Mouse (Mus musculus) fibroblast of lung, adult 2 months (primary cell): ENCODE measurements around the gene Sik3.

Source experiments
- DNase-seq: peaks from one replicate; pipeline ENCODE4 v3.0.0-alpha.2; 2011; ENCODE audit warnings: low read depth

The Sik3 gene

GRCm38 (mm10) chr9:46228491-46228890 lies 215.9 kb downstream of the Sik3 start, which contains the start of gene Apoa1:
Apoa1 (plus strand) TSS chr9:46228580.
- no peak for DNase-seq

DNA sequence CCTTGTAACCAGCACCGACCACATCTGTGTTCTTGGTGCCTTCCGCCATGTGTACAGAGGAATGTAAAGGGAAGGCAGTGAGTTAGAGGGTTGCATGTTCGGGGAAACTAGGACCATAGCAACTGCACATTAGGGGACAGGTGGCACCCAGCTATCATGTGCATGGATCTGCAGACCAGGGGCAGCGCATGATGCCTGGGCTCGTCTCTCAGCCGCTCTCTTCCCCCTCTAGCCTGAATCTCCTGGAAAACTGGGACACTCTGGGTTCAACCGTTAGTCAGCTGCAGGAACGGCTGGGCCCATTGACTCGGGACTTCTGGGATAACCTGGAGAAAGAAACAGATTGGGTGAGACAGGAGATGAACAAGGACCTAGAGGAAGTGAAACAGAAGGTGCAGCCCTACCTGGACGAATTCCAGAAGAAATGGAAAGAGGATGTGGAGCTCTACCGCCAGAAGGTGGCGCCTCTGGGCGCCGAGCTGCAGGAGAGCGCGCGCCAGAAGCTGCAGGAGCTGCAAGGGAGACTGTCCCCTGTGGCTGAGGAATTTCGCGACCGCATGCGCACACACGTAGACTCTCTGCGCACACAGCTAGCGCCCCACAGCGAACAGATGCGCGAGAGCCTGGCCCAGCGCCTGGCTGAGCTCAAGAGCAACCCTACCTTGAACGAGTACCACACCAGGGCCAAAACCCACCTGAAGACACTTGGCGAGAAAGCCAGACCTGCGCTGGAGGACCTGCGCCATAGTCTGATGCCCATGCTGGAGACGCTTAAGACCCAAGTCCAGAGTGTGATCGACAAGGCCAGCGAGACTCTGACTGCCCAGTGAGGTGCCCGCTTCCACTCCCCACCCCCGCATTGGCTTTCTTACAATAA lies 217.2 kb downstream of the Sik3 start:
- DNase-seq = peak; percentile 31

GRCm38 (mm10) chr9:46230450-46230975 lies 217.9 kb downstream of the Sik3 start:
- no peak for DNase-seq

- no peak for DNase-seq
Observed at GRCm38 (mm10) chr9:46235196-46235595, 222.6 kb downstream of the Sik3 start.

DNA sequence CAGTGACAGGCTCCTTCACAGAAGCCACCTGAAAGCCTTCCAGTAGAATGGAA lies 222.8 kb downstream of the Sik3 start, which contains the start of gene Apoc3:
TSS of gene Apoc3 (minus strand) at position 41 of the 53 bp plus-strand sequence.
- DNase-seq = no peak

GRCm38 (mm10) chr9:46235649-46236048 lies 223.0 kb downstream of the Sik3 start:
- DNase-seq = no peak

DNA sequence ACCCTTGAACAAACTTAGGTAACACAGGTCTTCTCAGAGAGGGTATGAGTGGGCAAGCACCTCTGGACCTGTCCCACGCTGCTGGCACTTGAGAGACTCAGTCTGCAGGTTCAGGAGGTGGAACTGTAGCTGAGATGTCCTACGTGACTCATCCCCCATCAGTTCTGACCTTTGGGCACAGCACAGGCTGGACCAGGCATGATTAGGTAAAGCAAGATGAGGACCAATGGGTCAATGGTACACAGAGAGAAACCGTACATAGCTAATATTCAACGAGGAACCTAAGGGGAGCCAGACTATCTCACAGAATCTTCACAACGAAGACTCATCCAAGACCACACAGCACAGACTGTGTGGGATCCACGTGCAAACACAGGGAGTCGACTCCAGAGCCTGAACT lies 226.2 kb downstream of the Sik3 start:
- no peak for DNase-seq

- DNase-seq = no peak
Observed at GRCm38 (mm10) chr9:46240526-46241153, 228.0 kb downstream of the Sik3 start, which contains the start of gene Apoa4. Apoa4 (plus strand) TSS chr9:46240696.

DNA sequence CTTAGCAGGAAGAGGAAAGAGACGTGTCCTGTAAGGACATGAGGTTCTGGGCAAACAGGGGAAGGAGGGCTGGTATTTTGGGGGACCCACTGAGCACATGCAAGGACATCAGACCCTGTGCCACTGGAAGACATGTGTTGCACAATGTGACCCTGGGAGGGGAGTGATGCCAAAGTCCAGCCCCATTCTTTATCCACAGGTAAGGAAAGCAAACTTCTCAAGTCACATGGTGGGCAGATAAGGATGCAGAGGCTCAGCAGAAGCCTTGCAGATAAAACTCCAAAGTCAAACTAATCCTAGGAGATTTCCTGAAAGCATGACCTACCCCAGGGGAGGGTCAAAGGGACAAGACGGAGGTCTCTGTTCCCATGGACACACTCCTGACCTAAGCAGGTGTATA lies 229.2 kb downstream of the Sik3 start:
- no peak for DNase-seq

DNA sequence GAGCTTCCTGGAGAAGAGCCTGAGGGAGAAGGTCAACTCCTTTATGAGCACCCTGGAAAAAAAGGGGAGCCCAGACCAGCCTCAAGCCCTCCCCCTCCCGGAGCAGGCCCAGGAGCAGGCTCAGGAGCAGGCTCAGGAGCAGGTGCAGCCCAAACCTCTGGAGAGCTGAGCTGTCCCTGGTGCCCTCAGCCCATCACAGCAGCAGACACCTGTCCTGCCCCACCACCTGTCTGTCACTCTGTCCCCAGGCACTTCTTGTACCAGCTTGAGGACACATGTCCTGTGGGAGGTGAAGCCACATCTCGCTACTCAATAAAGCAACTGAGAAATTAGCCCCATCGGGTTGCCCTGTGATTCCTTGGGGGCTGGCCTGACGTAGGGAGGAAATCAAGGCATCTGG lies 230.5 kb downstream of the Sik3 start:
- no peak for DNase-seq

GRCm38 (mm10) chr9:46243584-46243983 lies 231.0 kb downstream of the Sik3 start:
- DNase-seq = no peak

- DNase-seq = peak; percentile 36
Observed at GRCm38 (mm10) chr9:46246752-46247324, 234.2 kb downstream of the Sik3 start.

DNA sequence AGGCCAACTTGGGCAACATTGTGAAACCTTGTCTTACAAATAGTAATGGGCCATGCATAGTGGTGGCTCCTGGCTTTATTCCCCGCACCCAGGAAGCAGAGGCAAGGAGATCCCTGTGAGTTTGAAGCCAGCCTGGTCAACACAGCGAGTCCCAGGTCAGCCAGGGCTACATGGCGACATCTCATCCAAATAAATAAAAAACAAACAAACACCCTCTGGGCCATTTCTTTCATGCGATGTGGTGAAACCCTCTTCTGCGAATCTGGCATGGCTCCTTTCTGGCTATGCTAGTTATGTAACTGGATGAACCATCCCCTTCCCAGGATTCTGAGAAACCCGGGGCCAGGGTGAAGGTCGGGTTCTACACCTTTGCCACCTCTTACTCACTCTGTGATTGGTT lies 243.6 kb downstream of the Sik3 start:
- DNase-seq = no peak

DNA sequence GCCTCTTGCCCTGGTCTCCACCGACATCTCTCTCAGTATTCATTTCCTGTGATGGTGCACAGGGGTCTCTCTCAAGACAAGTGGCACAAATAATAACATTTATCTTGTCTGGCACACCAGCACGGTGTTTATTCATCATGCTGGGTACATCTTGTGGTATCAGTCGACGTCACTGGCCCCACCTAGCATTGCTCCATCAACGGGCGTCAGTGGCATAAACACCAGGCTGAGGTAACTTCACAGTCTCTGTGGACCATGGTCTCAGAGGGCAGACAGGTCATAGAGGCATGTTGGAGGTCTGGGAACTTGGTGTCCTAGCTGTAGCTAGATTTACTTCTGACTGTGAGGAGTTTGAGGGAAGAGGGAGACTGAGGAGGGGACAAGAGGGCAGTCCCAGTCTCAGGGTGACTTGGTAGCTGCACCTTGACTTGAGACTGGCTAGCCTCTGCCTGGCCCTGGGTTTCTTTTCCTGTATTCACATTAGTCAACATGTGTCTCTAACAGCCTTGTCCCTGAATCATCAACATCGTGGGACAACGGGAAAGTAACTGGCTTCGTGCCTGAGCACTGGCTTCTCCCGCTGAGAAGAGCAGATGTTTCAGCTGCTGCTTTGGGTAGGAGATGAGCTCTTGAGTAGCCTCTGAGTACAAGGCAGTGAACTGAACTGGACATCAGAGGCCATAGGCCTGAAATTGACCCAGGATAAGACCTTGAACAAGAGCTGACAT lies 244.2 kb downstream of the Sik3 start:
- no peak for DNase-seq

GRCm38 (mm10) chr9:46257546-46257945 lies 244.9 kb downstream of the Sik3 start:
- DNase-seq = no peak

DNA sequence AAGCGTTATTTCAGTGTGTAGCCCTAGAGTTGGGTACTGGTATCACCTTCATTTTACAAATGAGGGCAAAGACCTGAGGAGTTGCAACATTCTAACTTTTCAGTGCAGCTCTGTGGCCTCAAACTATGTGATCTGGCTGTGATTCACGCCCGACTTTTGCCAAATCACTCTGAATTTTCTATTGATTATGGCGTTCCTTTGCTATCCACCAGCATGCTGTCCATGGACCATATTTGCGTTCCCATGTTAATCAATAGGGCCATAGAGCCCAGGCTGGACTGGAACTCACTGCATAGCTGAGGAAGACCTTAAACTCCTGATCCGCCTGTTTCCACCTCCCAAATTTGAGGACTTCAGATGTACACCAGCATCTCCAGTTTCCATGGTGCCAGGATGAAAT lies 246.5 kb downstream of the Sik3 start:
- DNase-seq = no peak

DNA sequence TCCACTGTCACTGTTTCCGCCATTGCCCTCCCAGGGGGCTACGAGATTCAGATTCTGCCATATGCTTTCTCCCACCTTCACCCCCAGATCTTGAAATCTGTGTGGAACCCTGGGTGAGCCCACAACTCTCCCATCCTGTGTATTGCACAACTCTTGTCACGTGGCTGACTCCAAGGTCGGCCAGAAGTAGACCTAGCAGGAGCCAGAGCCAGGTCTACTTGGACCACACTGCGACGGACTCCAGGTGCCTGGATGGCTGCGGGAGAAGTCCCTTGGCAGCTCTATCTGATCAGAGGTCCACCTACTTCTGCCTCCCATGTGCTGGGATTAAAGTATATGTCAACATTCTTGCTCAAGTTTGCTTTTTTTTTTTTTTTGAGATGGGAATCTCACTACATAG lies 248.5 kb downstream of the Sik3 start:
- DNase-seq = no peak

- DNase-seq = no peak
Observed at GRCm38 (mm10) chr9:46268343-46268873, 255.8 kb downstream of the Sik3 start, which contains the start of gene Apoa5. Apoa5 (plus strand) TSS chr9:46268633.

GRCm38 (mm10) chr9:46269125-46269524 lies 256.5 kb downstream of the Sik3 start:
- no peak for DNase-seq

- DNase-seq = no peak
Observed at GRCm38 (mm10) chr9:46270782-46271181, 258.2 kb downstream of the Sik3 start.

- DNase-seq = no peak
Observed at GRCm38 (mm10) chr9:46272070-46272469, 259.4 kb downstream of the Sik3 start.
